Mouse (Mus musculus) kidney, adult 8-10 months (tissue): ENCODE measurements at regions not wholly inside any gene's neighbourhood (a gene's known extent, or its start where the extent isn't known, plus 50 kb on each side); places are given as distances from the start of the nearest gene placed in this dataset.
A peak's percentile ranks its signal among the peaks of the same experiment; 100 is the strongest.

Experiments
- DNase-seq, 2 experiments: peaks; one replicate each; pipeline ENCODE4 v3.0.0; 2022

DNA sequence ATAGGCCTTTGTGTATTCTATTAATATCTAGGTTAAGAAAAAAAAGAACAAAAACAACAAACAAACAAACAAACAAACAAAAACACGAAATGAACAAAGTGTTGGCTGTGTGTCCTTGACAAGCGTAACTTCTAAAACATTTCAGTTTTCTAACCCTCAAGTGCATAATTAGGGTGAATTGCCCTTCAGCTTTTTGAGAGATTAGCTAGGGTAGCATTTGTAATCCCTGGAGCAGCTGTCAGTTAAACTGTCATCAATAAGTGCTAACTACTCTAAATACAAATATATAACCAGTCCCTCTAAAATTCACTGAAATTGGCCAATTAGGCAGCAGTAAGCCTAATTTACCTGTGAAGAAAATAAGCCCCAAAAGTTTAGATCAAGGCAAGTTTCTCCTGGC is 467.6 kb downstream of the Gabrg2 start:
- DNase-seq: no peak

GRCm38 (mm10) chr11:41531971-41532896 is 468.4 kb downstream of the Gabrg2 start:
- DNase-seq: no peak

- DNase-seq: no peak
Measured at GRCm38 (mm10) chr11:41524979-41525378, 475.7 kb downstream of the Gabrg2 start.

DNA sequence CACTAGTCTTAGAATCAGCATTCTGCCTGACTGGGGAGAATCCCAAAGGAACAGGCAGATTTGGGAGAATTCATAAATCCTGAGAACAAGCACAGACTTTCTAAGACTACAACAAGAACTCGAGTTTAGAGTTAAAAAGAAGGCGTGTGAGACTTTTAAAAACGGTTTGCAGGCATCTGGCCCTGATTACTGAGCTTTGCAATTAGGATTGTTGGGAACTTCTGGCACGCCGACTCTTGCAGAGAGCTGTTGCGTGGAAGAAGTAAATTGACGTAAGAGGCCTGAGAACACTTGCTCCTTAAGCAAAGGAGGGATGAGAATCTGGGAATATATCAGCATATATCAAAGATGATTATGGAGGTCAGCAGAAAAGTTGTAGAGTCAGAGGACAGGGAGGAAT is 507.4 kb downstream of the Gabrg2 start:
- DNase-seq: no peak

- DNase-seq: no peak
Measured at GRCm38 (mm10) chr11:41491966-41492365, 508.7 kb downstream of the Gabrg2 start.

DNA sequence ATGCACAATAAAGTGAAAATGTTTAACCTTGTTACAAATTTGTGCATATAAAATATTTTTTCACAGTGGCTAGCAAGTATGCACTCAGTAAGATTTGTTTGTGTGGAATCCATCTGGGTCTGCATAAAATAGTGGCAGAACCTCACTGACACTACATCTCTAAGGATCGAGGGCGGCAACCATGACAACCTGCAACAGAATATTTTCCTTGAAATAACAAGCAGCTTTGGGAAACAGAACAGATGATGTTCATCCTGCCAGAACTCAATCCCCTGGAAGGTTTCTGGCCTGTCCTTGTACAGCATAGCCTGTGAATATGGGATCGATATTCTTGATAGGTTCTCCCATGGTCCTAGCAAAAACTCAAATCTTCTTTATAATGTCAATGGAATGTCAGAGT is 509.4 kb downstream of the Gabrg2 start:
- DNase-seq: no peak

GRCm38 (mm10) chr11:41483881-41484280 is 516.8 kb downstream of the Gabrg2 start:
- DNase-seq: no peak

DNA sequence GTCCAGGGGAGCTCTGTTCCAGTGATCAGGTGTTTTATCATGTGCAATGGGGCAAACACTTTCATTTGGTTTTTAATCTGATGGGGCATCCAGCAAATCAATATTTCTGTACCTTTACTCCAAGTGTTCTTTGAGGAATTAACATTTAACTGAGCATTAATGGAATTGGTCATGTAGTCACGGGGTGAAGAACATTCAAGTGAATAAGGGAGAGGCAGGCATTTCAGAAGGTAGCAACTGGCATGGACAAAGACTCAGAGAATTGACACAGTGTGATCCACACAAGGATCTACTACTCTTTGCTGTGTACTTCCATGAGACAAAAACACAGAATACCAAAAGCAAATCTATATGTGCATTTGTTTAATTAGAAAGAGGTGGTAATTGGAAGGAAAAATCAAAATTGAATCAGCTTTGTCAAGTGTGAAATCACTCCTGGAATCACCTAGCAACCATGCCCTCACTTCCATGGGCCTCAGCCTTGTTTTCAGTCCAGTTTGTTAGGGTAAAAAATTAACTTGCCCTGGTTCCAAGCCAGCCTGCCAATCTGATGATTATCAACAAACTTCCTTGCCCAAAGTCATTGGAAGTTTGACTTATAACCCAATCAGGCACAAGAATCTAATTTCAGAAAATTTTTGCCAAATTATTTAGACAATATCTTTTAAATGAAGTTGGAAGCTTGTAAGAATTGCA is 529.6 kb downstream of the Gabrg2 start:
- peak; percentile 49 to 56 for DNase-seq

- no peak for DNase-seq
Measured at GRCm38 (mm10) chr11:41467330-41467729, 533.3 kb downstream of the Gabrg2 start.

- no peak for DNase-seq
Measured at GRCm38 (mm10) chr11:41433846-41434245, 566.8 kb downstream of the Gabrg2 start.

DNA sequence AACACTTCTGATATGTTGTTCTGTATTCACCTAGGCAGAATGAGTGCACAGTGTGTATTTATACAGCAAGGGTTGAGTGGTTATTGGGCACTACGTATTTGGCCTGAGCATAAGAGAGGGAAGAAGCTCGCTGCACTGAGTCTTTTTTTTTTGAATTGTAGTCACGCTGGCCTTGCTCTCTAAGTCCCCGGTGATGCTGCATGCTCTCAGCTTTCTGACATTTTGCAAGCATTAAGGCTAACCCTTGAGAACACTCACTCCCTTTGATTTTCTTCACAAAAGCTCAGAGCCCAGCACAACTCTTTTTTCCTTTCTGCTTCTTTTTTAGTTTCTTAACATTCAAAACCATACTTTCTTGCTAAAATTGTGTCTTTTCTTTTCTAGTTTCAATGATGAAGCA is 575.1 kb downstream of the Gabrg2 start:
- no peak for DNase-seq
